Mouse (Mus musculus) frontal cortex, adult 2 months (tissue): ENCODE measurements around the gene Dlat. TPM values are rescaled to one million over a fixed set of nuclear protein-coding genes. Genes with fewer than 3 reads are reported as not detected.

Experiments
- DNase-seq, 2 experiments: peaks; one replicate each; pipeline ENCODE4 v3.0.0; 2022; ENCODE audit warnings: low spot score in 1 of 2; ENCODE audit errors: extremely low spot score in 1 of 2
- polyA plus RNA-seq: library from polyadenylated mRNA; depleted of rRNA; stranded (reverse); fragments of >200 nt; gene quantifications from 2 replicates; pipeline ENCODE4 v1.2.3, GENCODE M21; 2012; rRNA removed

Dlat gene
- 39.1 and 54.1 TPM in 2 replicates for polyA plus RNA-seq

GRCm38 (mm10) chr9:50659392-50660217 lies at the start of gene Dlat:
TSS of gene Dlat (minus strand) at chr9:50659780.
- DNase-seq: peak; percentile 81 to 88

- DNase-seq: peak in 1 of 2 experiments; percentile 34
These were observed 49.5 kb upstream of the Dlat start for GRCm38 (mm10) chr9:50709108-50709507.

DNA sequence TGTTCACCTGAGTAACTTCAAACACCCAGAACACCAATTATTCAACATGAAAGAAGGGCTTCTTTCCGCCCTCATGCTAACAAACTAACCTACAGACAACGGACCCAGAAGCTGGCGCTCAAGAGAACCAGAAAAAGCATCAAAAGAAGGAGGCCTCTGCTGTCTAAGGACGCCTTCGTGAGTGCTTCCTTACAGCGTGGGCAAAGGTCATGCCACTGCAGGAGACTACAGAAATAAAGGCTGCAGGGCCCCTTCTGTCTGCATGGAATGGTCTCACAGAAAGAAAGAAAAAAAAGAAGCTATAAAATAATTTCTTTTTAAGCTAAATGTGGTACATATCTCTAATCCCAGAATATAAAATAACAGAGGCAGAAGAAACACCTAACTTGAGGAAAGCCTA lies 45.3 kb upstream of the Dlat start:
- DNase-seq: no peak

- peak in 1 of 2 experiments; percentile 33 for DNase-seq
These were observed 41.5 kb upstream of the Dlat start for GRCm38 (mm10) chr9:50700921-50701691.

GRCm38 (mm10) chr9:50698418-50699409 lies 39.1 kb upstream of the Dlat start:
- DNase-seq: peak in 1 of 2 experiments; percentile 51

- DNase-seq: peak; percentile 77 to 91
These were observed 38.1 kb upstream of the Dlat start for GRCm38 (mm10) chr9:50697706-50698041.

GRCm38 (mm10) chr9:50696851-50697705 lies 37.5 kb upstream of the Dlat start:
- DNase-seq: no peak

- no peak for DNase-seq
These were observed 35.6 kb upstream of the Dlat start for GRCm38 (mm10) chr9:50695153-50695552.

- DNase-seq: peak in 1 of 2 experiments; percentile 65
These were observed 34.1 kb upstream of the Dlat start for GRCm38 (mm10) chr9:50693631-50694030.

DNA sequence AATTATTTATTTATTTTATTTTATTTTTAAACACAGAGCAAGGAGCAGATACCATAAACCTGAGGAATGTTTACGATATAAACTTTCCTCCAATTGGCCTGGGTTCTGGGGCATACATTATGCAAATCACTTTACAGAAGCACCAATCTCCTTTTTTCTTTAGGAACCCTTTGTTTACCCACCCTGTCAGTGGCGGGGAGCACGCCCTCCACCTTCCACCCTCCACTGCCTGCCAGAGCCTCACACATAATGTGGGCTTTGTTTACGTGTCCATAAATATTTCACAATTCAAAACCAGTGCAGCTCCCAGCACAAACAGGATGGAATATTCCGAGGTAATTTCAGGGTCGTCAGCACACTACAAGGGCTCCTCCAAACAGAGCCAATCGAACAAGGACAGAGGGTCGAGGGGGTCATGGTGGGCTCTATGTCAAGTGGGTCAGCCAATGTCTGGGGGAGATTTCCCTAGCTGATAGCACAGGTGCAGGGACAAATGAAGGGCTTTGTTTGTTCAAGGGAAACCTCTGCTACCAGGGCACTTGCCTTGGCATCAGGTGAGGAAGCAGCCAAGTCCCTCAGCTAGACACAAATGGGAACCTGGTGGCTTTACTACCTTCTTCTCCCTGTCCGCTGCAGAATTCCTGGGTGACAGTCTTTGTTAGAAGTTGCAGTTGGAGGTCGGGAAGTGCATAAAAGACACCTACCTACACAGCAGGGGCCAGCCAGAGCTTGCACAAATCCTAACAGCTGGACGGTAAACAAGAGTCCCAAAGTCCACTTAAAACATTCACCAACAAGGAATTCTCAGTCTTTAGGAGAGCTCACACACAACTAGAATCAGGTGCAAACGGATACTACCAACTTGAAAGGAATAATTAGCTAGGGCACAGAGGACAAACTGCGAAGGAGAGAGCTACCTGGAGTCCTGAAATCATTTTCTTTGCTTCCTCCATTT lies 33.3 kb upstream of the Dlat start:
- no peak for DNase-seq

DNA sequence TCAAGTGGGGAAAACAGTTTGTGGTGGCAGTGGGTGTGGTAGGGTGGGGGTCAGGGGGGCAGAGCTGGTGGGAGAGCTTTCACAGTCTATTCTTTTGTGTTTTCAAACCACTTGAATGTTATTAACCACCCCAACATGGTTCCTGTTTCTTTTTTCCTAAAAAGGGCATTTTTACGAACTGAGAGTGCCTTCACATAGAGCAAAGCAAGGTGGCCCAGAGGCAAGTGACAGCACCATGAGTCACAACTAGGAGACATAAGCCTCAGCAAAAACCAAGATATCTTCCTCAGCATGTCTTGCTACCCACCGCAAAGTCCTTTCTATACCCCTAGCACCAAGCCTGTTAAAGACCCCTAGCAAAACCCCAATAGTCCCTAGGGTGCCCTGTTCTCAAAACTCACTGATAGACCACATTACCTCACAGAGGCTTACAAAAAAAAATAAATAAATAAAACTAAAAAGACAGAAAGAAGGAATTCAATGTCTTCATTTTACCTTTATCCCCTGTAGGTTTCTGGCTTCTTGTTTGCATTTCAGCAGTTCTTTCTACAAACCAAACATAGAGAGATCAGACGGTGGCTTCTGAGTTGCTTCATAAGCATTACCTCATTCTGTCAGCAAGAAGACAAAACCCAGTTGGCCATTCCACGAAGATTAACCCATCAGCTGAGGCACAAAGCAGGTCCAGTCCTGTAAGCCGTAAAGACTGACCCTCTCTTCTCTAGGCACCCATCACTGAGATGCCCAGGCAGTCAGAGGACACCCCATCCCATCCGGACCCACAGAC lies 27.5 kb upstream of the Dlat start:
- no peak for DNase-seq

DNA sequence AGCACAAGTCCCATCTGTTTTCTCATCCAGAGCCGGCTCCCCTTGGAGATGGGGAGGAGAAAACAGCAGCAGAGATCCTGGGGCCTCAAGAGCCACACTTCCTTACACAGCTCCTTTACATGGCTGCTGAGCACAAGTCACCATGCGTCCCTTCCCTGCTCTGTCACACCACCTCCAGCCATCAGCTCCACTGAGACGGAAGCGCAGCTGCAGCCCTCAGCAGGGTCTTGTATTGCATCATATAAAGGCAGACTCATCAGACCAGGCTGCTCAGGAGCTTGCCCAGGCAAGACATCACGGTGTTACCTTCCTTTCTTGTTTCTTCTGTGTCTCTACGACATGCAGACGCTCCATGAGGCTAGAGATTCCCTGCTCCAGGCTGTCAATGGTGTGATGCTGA lies 22.1 kb upstream of the Dlat start:
- no peak for DNase-seq

GRCm38 (mm10) chr9:50679406-50679805 lies 19.8 kb upstream of the Dlat start:
- no peak for DNase-seq

DNA sequence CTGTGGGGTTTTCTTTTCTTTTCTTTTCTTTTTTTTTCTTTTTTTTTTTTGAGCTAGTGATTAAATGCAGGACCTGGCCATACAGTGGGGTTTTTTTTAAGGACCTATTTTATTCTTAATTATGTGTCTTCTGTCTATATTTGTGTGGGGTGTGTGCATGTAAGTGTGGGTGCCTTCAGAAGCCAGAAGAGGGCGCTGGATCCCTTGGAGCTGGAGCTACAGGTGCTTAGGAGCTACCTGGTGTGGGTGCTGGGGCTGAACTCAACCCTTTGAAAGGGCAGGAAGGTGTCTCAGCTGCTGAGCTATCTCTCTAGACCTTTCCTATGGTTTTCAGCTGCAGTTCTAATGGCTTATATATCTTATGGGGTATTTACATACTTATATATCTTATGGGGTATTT lies 15.2 kb upstream of the Dlat start:
- no peak for DNase-seq

GRCm38 (mm10) chr9:50670690-50671089 lies 11.1 kb upstream of the Dlat start:
- peak in 1 of 2 experiments; percentile 69 for DNase-seq

GRCm38 (mm10) chr9:50667579-50668498 lies 8.3 kb upstream of the Dlat start:
- DNase-seq: no peak

- DNase-seq: no peak
These were observed 6.9 kb upstream of the Dlat start for GRCm38 (mm10) chr9:50666442-50666841.
